ENCODE assay signal across 14 mouse cellular contexts in the genomic region with DNA sequence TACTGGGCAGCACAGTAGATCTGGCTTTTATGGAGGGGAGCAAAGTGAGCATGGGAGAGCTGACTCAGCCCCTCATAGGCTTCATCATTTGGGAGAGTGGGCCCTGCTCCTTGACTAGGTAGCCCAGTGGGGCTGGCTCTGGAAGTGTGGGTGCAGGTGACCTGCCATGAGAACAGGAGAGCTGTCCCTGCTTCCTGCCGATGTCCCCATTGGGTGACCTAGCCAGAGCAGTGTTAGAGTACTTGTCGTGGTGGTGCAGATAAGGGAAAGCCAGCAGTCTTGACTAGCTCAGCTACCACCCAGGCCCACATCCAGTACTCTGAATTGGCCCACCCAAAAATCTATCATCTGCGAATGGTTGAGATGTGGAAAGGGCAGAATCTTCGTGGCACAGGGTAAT. TPM values are rescaled to one million over a fixed set of nuclear protein-coding genes. Genes with fewer than 3 reads are reported as not detected.
DNase-seq lines count a peak whose midpoint lies in the region; ATAC-seq and TF ChIP-seq lines count a peak whose summit lies in the region.
"Had no signal": no experiment of that assay in that cellular context is flagged by ENCODE, and none has a peak within 500 bp of the region (broad histone marks: within the 10 kb centered on the region; RNA-seq: fewer than 3 reads in every experiment).

No protein-coding gene starts in this region.

- H3K36me3 ChIP-seq in heart, embryonic 11.5 days (ENCODE audit: control insufficient read depth, insufficient read depth, low read length) = no peaks in the 10 kb centered on the region
- H3K36me3 ChIP-seq in kidney, postnatal 0 days (ENCODE audit: insufficient read depth, low read length) = no peaks in the 10 kb centered on the region
- H3K36me3 ChIP-seq in liver, embryonic 14.5 days (replicated peaks; ENCODE audit: control insufficient read depth, insufficient read depth, low read depth) = no peaks in the 10 kb centered on the region
- H3K36me3 ChIP-seq: neural tube, embryonic 13.5 days had no signal

- no peak for TF ChIP-seq CTCF in kidney, postnatal 0 days (IDR thresholded peaks at IDR 0.05; ENCODE audit: low read depth)
- no peak for TF ChIP-seq CTCF in liver, embryonic 14.5 days (IDR thresholded peaks at IDR 0.05; ENCODE audit: low read depth)

- 40% methylated on average over 4 of the region's 4 CpGs for WGBS in heart, embryonic 11.5 days (ENCODE audit: insufficient replicate concordance)
- 79% methylated on average over 4 of the region's 4 CpGs for WGBS in kidney, postnatal 0 days
- 23% methylated on average over 4 of the region's 4 CpGs for WGBS in liver, embryonic 14.5 days (ENCODE audit: insufficient replicate concordance)

- H3K4me1 ChIP-seq in heart, embryonic 11.5 days (ENCODE audit: control insufficient read depth, insufficient read depth, low read length) = peaks cover 14% of the 10 kb centered on the region
- H3K4me1 ChIP-seq in kidney, postnatal 0 days (replicated peaks; ENCODE audit: insufficient read depth, low read length) = peaks cover 10% of the 10 kb centered on the region; the same call in 1 of the 2 replicates
- peaks cover 18 to 20% of the 10 kb centered on the region in 2 experiments for H3K4me1 ChIP-seq in liver, embryonic 14.5 days (replicated peaks; ENCODE audit: control insufficient read depth in 2 of 2, insufficient read depth in 2 of 2, low read length in 1 of 2)

- no peak for DNase-seq in heart, postnatal 10 days
- DNase-seq in kidney, postnatal 0 days (ENCODE audit: low spot score) = no peak
- DNase-seq in kidney, adult 18-20 months = no peak
- no peak for DNase-seq in liver, embryonic 14.5 days (ENCODE audit: low read depth in 3 of 3, low spot score in 3 of 3)
- no peak for DNase-seq in urinary bladder, postnatal 36 days (ENCODE audit: low spot score in 2 of 2)
- DNase-seq in urinary bladder, postnatal 14 days (ENCODE audit: low spot score) = no peak
- DNase-seq: cerebellum, adult 11 months; cerebellum, postnatal 25 days; lung, postnatal 4 days; right cerebral cortex, postnatal 4 days; thymus, adult 2 months had no signal

- H3K27me3 ChIP-seq in heart, embryonic 11.5 days (ENCODE audit: control insufficient read depth, insufficient read depth, low read length) = no peaks in the 10 kb centered on the region
- H3K27me3 ChIP-seq in kidney, postnatal 0 days (ENCODE audit: insufficient read depth, low read length) = no peaks in the 10 kb centered on the region
- H3K27me3 ChIP-seq in liver, embryonic 14.5 days (ENCODE audit: control insufficient read depth, insufficient read depth, low read length) = no peaks in the 10 kb centered on the region
- H3K27me3 ChIP-seq: neural tube, embryonic 13.5 days had no signal

- intact Hi-C loops in heart, postnatal 10 days (cut with DNase I) = no loop called here

- no peak overlapping the region for H3K4me3 ChIP-seq in heart, embryonic 11.5 days (ENCODE audit: low read depth, low read length)
- no peak overlapping the region for H3K4me3 ChIP-seq in kidney, postnatal 0 days (replicated peaks; ENCODE audit: low read depth, low read length)
- no peak overlapping the region for H3K4me3 ChIP-seq in liver, embryonic 14.5 days (ENCODE audit: insufficient read depth in 1 of 2, low read depth in 2 of 2, low read length in 2 of 2)
- H3K4me3 ChIP-seq: neural tube, embryonic 13.5 days had no signal

- H3K4me2 ChIP-seq in heart, embryonic 11.5 days = no peak overlapping the region
- H3K4me2 ChIP-seq in kidney, postnatal 0 days (ENCODE audit: low read length) = no peak overlapping the region
- no peak overlapping the region for H3K4me2 ChIP-seq in liver, embryonic 14.5 days (ENCODE audit: low read depth)
- H3K4me2 ChIP-seq: neural tube, embryonic 13.5 days had no signal

- H3K27ac ChIP-seq in heart, embryonic 11.5 days (ENCODE audit: low read depth, low read length) = no peak overlapping the region
- no peak overlapping the region for H3K27ac ChIP-seq in kidney, postnatal 0 days
- H3K27ac ChIP-seq in liver, embryonic 14.5 days = no peak overlapping the region
- H3K27ac ChIP-seq: neural tube, embryonic 13.5 days had no signal

- no peak overlapping the region for H3K9ac ChIP-seq in heart, embryonic 11.5 days (ENCODE audit: low read depth, low read length)
- H3K9ac ChIP-seq in kidney, postnatal 0 days (ENCODE audit: low read depth, low read length) = no peak overlapping the region
- H3K9ac ChIP-seq in liver, embryonic 14.5 days (replicated peaks) = no peak overlapping the region
- H3K9ac ChIP-seq: neural tube, embryonic 13.5 days had no signal

- peak; percentile 42; the same call in 1 of the 2 replicates for ATAC-seq in heart, embryonic 11.5 days (replicated peaks; ENCODE audit: insufficient number of reproducible peaks, low FRiP score, low TSS enrichment)
- 0 out of 2 replicates have a peak, but pooled peaks have one; percentile 25 for ATAC-seq in kidney, postnatal 0 days (replicated peaks; ENCODE audit: low FRiP score, low read depth)
- peak; percentile 41; the same call in 1 of the 2 replicates for ATAC-seq in erythroblast, adult 5-6 weeks (replicated peaks; ENCODE audit: low FRiP score, poor library complexity, severe bottlenecking)
- ATAC-seq in liver, embryonic 14.5 days (ENCODE audit: insufficient read depth) = peak; percentile 64

- no peak for TF ChIP-seq EP300 in liver, embryonic 14.5 days (IDR thresholded peaks at IDR 0.05; ENCODE audit: low read depth)

- H3K9me3 ChIP-seq in heart, embryonic 11.5 days (replicated peaks; ENCODE audit: control insufficient read depth, low read length) = no peaks in the 10 kb centered on the region
- no peaks in the 10 kb centered on the region for H3K9me3 ChIP-seq in kidney, postnatal 0 days (replicated peaks; ENCODE audit: low read length)
- no peaks in the 10 kb centered on the region for H3K9me3 ChIP-seq in liver, embryonic 14.5 days (ENCODE audit: control insufficient read depth, low read length)
- H3K9me3 ChIP-seq: neural tube, embryonic 13.5 days had no signal

RNA-seq across cellular contexts. Expression of a gene that starts 6.0 kb away (rescaled TPM):
- polyA plus RNA-seq in heart, embryonic 11.5 days (2014; fragmentation: Nextera tagmentation; extraction: Ambion mirVana) = 17.1 and 23.8 TPM in 2 replicates
- 10 to 100 TPM; 80.2 to 83.8 TPM for total RNA-seq in heart, postnatal 10 days (2021)
- 15.3 and 17.0 TPM in 2 replicates for polyA plus RNA-seq in kidney, postnatal 0 days (2015; fragmentation: Nextera tagmentation; extraction: Ambion mirVana)
- total RNA-seq in erythroblast, adult 5-6 weeks (2015; ENCODE audit: low replicate concordance) = 52.3 and 64.4 TPM in 2 replicates
- total RNA-seq in erythroblast, adult 5-6 weeks (2017; ENCODE audit: low replicate concordance) = 70.7 and 75.4 TPM in 2 replicates
- polyA plus RNA-seq in liver, embryonic 14.5 days (2012; rRNA removed) = 10.1 and 15.1 TPM in 2 replicates
- 12.8 and 13.7 TPM in 2 replicates for polyA plus RNA-seq in liver, embryonic 14.5 days (2014; fragmentation: Nextera tagmentation; extraction: Ambion mirVana)
